Mouse (Mus musculus) embryonic facial prominence, embryonic 10.5 days (tissue): ENCODE data around the gene Olfr419. TPM values are rescaled to one million over a fixed set of nuclear protein-coding genes. Genes with fewer than 3 reads are reported as not detected.

ENCODE experiments used
- DNase-seq: peaks from one replicate; pipeline ENCODE4 v3.0.0-alpha.2; 2017; ENCODE audit warnings: low spot score
- H3K27ac ChIP-seq: fragments of 300-500 bp; sonication (generic); replicated peaks from 2 replicates; pipeline ENCODE4 v1.5.1; 2016; ENCODE audit warnings: mild to moderate bottlenecking
- H3K27me3 ChIP-seq: fragments of 300-500 bp; sonication (generic); replicated peaks from 2 replicates; pipeline ENCODE4 v1.6.1; 2016; ENCODE audit warnings: low read depth, mild to moderate bottlenecking; ENCODE audit not compliant: poor library complexity, severe bottlenecking
- H3K36me3 ChIP-seq: fragments of 300-500 bp; sonication (generic); replicated peaks from 2 replicates; pipeline ENCODE4 v1.6.1; 2016; ENCODE audit warnings: mild to moderate bottlenecking, moderate library complexity
- H3K4me1 ChIP-seq: fragments of 300-500 bp; sonication (generic); 2 replicates; pipeline ENCODE4 v1.6.1; 2016
- H3K4me3 ChIP-seq: fragments of 300-500 bp; sonication (generic); 2 replicates; pipeline ENCODE4 v1.5.1; 2016; ENCODE audit warnings: mild to moderate bottlenecking, moderate library complexity
- H3K9me3 ChIP-seq: fragments of 300-500 bp; sonication (generic); 2 replicates; pipeline ENCODE4 v1.6.1; 2016; ENCODE audit warnings: mild to moderate bottlenecking
- WGBS: fragments of 180-500 bp; shearing (Covaris S2); methylation state at CpG from one replicate; pipeline ENCODE4 v1.1.7; 2016; 5-methylcytosine and 5-hydroxymethylcytosine counted together
- polyA plus RNA-seq: library from polyadenylated mRNA; unstranded; fragments of >200 nt; fragmentation: Nextera tagmentation; extraction: Ambion mirVana; gene quantifications from 2 replicates; pipeline ENCODE4 v1.2.1, GENCODE M21; 2016

The Olfr419 gene
- polyA plus RNA-seq, result 0.05 TPM in 1 of 2 replicates, not detected in the other

DNA sequence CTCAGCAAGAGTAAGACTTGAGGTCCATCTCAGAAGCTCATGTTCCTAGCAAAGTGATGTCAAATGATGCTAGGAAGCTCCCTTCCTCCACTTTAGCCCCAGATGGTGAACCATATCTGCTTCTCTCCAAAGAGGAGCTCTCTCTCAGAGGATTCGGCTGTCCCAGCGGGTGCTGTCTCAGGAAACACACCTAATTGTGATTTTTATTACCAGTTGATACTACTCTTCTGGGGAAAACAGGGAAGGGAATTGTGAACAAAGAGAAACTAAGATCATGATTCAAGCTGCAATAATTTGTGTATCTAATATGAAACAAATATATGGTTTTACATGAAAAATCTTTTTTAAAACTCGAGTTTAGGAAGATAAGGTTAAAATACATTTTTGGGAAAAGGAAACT is at the start of gene Olfr419:
Gene Olfr419, minus strand, starts transcription at position 101 of the 400 bp plus-strand sequence.
- Histone ChIP-seq H3K9me3 (no peaks in the 10 kb centered on the region), H3K36me3 (no peaks in the 10 kb centered on the region), H3K27ac (no peak within 1 kb of the TSS), H3K4me1 (no peaks in the 10 kb centered on the region), H3K27me3 (no peaks in the 10 kb centered on the region), H3K4me3 (no peak within 1 kb of the TSS)
- WGBS, result 79% methylated on average over 3 of the region's 3 CpGs
- no peak for DNase-seq

DNA sequence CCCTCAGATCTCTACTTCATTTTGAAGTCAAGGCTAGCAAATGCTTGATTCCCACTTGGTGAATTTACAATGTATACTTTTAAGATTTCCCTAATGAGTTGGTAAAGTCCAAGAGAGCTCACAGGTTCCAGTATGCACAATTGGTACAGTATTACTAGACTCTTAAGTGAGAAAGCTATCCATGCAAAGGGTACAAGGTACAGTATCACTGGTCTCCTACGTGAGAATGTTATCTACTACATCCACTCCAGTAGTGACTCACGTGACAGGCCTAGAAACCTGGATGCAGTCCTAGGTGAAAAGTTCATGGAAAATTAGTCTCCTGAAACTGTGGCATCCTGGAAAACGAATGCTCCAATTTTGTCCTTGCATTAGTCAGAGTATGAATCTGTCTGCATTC is 18.8 kb upstream of the Olfr419 start:
- H3K4me3 ChIP-seq, result no peak overlapping the region
- no peaks in the 10 kb centered on the region for H3K4me1 ChIP-seq
- no peaks in the 10 kb centered on the region for H3K36me3 ChIP-seq
- DNase-seq, result no peak
- H3K27ac ChIP-seq, result no peak overlapping the region
- no peaks in the 10 kb centered on the region for H3K9me3 ChIP-seq
- 86% methylated on average over 3 of the region's 3 CpGs for WGBS
- no peaks in the 10 kb centered on the region for H3K27me3 ChIP-seq

DNA sequence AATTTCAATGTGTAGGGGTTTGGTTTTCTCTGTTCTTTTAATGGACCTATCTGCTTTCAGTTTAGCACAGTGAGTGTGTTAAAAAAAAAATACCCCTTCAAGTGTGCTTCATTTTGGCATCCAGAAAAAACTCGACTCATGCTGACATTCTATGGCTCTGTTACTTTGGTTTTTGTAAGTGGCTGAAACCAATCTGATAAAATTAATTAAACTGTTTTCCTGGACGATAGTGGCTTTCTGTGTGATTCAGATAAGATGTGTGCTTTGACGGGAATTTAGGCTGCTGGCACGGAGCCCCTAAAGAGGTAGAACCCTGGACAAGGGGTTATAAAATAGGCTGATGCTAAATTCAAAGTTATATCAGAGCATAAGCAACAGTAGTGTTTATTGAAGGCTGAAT is 17.3 kb upstream of the Olfr419 start:
- Histone ChIP-seq H3K36me3 (no peaks in the 10 kb centered on the region), H3K4me1 (no peaks in the 10 kb centered on the region), H3K9me3 (no peaks in the 10 kb centered on the region), H3K27me3 (no peaks in the 10 kb centered on the region), H3K27ac (no peak overlapping the region), H3K4me3 (no peak overlapping the region)
- no peak for DNase-seq
- WGBS, result 84% methylated on average over 4 of the region's 4 CpGs

DNA sequence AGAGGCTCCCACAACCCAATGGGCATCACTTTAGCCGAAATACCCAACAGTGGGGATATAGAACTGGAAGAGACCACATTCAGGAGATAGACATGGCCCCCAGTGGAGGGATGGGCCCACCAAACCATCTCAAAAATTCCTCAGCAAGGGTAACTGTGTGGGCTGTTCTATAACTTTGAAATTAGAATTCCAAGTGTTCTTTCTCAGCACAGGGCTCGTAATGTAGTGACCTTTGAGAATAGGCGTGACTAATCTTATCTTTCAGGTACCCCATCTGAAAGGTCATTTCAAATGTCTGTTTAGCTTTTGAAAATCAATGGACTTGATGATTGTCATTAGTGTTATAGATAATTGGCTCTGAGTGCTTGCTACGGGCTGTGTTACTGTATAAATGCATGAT is 16.0 kb upstream of the Olfr419 start:
- Histone ChIP-seq H3K9me3 (no peaks in the 10 kb centered on the region), H3K36me3 (no peaks in the 10 kb centered on the region), H3K4me1 (no peaks in the 10 kb centered on the region), H3K27me3 (no peaks in the 10 kb centered on the region), H3K4me3 (no peak overlapping the region), H3K27ac (no peak overlapping the region)
- DNase-seq, result no peak
- WGBS, result 84% methylated on average over 4 of the region's 4 CpGs

DNA sequence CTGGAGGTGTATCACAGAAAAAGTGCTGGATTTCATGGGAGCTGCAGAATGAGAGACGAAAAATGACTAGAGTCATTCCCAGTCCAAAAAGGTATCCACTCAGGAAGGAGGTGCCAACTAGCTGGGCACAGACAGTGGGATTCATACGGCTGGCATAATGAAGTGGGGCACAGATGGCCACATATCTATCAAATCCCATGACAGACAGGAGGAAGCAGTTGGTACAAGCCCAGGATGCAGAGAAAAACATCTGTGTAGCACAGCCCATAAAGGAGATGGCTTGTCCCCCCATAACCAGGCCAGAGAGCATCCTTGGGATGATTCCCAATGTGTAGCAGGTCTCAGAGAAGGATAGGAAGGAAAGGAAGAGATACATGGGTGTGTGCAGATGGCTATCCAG is 1.5 kb downstream of the Olfr419 start:
- no peaks in the 10 kb centered on the region for H3K9me3 ChIP-seq
- no peaks in the 10 kb centered on the region for H3K4me1 ChIP-seq
- no peak for DNase-seq
- H3K27me3 ChIP-seq, result no peaks in the 10 kb centered on the region
- no peak overlapping the region for H3K4me3 ChIP-seq
- no peaks in the 10 kb centered on the region for H3K36me3 ChIP-seq
- H3K27ac ChIP-seq, result no peak overlapping the region
- whole genome bisulfite sequencing, result 84% methylated on average over 2 of the region's 2 CpGs

DNA sequence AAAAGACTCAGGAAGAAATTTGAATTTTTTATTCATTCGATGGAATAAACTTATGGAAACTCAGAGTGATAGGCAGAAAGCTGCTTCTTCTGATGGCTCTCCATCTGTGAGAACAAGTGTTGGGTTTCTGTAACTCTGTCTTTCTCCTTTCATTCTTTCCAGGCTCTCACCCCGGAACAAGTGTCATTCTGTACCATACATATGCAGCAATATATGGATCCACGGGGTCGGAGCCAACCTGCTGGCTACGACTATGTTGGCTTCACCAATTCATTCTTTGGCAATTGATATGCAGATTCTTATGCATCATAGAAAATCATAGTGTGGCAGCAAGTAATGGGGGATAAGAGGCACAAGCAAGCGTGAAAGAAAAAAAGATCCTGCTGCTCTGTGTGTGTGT is 4.7 kb downstream of the Olfr419 start:
- no peak overlapping the region for H3K4me3 ChIP-seq
- no peak for DNase-seq

DNA sequence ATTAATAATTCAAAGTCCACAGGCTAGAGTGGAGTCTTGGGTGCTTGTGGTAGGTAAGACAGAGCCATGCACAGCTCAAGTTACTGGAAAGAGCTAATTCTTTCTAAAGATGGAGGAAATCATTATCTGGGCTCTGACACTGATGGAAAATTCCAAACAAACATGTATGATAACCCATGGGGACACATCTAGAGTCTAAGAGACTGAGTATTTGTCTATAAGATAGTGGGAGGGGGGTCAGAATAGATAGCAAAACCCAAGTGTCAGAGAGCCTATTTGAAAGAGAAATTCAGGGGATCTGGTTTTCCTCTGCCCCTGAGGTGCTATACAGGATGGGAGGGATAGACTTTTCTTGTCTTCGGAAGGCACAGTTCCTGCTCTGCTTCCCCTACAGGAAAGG is 5.8 kb downstream of the Olfr419 start:
- H3K27ac ChIP-seq, result no peak overlapping the region

More for the DNA sequence above, 4.7 kb downstream of the Olfr419 start:
- Histone ChIP-seq H3K9me3 (no peaks in the 10 kb centered on the region), H3K27ac (no peak overlapping the region), H3K36me3 (no peaks in the 10 kb centered on the region), H3K27me3 (no peaks in the 10 kb centered on the region), H3K4me1 (no peaks in the 10 kb centered on the region)
- WGBS, result 90% methylated on average over 6 of the region's 6 CpGs

DNA sequence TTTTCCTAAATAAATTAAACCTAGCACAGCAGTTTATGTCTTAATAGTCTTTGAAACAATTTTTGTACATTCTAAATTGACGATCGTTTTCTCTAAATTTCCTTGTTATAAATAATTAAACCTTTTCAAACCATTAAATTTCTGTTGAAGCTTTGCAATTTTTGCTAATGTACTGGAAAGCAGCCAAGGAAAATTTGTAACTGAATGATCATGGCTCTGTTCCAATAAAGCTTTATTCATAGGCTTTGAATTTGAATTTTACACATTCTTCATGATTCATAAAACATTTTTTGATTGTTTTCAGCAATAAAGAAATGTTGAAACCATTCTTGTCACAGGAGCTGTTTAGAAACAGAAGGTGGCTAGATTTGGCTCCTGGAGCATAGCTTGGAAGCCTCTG is 7.2 kb downstream of the Olfr419 start:
- Histone ChIP-seq H3K4me1 (no peaks in the 10 kb centered on the region), H3K27me3 (no peaks in the 10 kb centered on the region), H3K9me3 (no peaks in the 10 kb centered on the region), H3K4me3 (no peak overlapping the region), H3K36me3 (no peaks in the 10 kb centered on the region), H3K27ac (no peak overlapping the region)
- no peak for DNase-seq
- whole genome bisulfite sequencing, result 93% methylated on average over 2 of the region's 2 CpGs

More for the DNA sequence above, 5.8 kb downstream of the Olfr419 start:
- no peaks in the 10 kb centered on the region for H3K36me3 ChIP-seq
- DNase-seq, result no peak
- H3K9me3 ChIP-seq, result no peaks in the 10 kb centered on the region
- 85% methylated on average over 1 of the region's 1 CpGs for WGBS
- no peak overlapping the region for H3K4me3 ChIP-seq
- no peaks in the 10 kb centered on the region for H3K4me1 ChIP-seq
- no peaks in the 10 kb centered on the region for H3K27me3 ChIP-seq

DNA sequence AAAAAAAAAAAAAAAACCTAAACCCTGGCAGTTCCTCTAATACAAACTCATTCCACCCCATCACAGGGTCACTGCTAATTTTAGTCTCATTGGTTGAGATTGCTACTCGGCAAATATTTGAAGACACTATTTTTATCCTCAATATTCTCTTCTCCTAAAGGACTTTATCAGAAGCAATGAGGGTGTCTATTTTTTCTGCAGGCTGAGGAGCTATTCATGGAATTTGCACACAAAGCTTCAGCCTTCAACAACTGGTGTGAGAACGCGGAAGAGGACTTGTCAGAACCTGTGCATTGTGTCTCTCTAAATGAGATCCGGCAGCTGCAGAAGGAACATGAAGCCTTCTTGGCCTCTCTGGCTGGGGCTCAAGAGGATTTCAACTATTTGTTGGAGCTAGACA is 11.9 kb downstream of the Olfr419 start:
- no peaks in the 10 kb centered on the region for H3K27me3 ChIP-seq
- no peaks in the 10 kb centered on the region for H3K9me3 ChIP-seq
- 87% methylated on average over 4 of the region's 4 CpGs for WGBS
- DNase-seq, result no peak
- no peaks in the 10 kb centered on the region for H3K36me3 ChIP-seq
- no peak overlapping the region for H3K4me3 ChIP-seq
- no peak overlapping the region for H3K27ac ChIP-seq
- H3K4me1 ChIP-seq, result no peaks in the 10 kb centered on the region

DNA sequence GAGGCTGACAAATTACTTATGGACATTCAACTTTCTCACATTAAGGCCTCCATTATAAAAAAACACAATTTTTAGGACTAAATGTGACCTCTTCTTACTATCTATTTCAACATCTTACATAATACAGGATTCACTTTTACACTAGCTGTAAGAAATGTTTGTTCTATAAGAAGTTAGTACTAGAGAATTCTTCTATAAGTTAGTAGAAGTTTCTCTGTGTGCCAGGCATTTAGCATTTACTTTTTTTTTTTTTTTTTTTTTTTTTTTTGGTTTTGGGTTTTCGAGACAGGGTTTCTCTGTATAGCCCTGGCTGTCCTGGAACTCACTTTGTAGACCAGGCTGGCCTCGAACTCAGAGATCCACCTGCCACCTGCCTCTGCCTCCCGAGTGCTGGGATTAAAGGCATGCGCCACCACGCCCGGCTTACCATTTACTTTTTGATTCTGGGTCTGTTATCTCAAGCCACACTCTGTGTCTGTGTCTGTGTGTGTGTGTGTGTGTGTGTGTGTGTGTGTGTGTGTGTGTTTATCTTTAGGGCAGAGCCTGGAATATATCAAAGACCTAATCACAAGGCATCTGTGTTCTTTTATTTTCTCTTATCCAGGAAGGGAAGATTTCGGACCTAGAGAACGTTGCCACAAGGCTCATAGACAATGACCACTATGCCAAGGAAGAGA is 35.2 kb downstream of the Olfr419 start:
- no peak for DNase-seq
- WGBS, result 89% methylated on average over 8 of the region's 8 CpGs
- Histone ChIP-seq H3K4me3 (no peak overlapping the region), H3K4me1 (no peaks in the 10 kb centered on the region), H3K27me3 (no peaks in the 10 kb centered on the region), H3K36me3 (no peaks in the 10 kb centered on the region), H3K9me3 (no peaks in the 10 kb centered on the region), H3K27ac (no peak overlapping the region)

DNA sequence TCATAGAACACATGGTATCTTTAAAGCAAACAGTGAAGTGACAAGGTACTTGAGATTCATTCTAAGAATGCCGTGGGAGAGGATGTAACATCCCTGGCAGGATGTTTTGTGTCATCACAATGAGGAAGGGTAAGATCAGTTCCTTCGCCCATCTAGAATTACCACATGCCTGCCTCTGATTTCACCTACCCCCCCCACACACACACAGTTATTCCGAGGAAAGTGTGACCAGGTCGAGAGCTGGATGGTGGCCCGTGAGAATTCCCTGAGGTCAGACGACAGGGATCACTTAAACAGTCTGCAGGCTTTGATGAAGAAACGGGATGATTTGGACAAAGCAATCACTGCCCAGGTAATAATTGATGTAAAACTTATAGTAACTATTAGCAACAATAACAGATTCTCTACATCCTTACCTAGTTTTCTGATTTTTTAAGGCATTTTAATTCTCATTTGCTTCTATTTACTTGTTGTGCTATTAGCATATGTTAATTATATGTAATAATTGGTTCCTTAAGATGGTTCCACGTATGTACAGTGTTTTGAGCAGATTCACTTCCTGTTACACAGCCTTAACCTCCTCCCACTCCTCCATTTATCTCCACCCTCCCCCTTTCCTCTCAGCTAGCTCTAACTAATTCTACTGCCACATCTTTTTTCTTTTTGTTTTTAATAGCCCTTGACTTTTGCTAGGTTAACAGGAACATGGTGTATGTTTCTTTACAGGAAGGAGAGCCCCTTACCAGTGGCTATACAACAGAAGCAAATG is 36.4 kb downstream of the Olfr419 start:
- Histone ChIP-seq H3K4me3 (no peak overlapping the region), H3K27ac (no peak overlapping the region), H3K27me3 (no peaks in the 10 kb centered on the region), H3K9me3 (no peaks in the 10 kb centered on the region), H3K4me1 (no peaks in the 10 kb centered on the region), H3K36me3 (no peaks in the 10 kb centered on the region)
- DNase-seq, result no peak
- 70% methylated on average over 8 of the region's 8 CpGs for WGBS

DNA sequence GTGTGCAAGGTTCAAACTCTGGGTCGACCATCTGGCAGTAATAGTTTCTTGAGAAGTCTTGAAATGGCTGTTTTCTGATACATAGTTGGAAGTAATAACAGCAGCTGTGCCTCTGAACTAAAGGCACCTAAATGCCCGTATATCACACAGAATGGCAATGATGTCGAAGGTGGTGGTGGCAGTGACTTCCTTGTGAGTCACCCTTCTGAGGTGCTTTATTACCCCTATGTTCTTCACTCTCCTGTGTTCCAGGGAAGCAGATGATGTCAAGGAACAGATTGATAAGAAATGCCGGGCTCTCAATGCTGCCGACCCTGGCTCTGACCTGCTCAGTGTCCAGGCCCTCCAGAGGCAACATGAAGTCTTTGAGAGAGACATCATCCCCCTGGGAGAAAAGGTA is 39.6 kb downstream of the Olfr419 start:
- DNase-seq, result no peak
- 88% methylated on average over 5 of the region's 5 CpGs for WGBS
- no peaks in the 10 kb centered on the region for H3K36me3 ChIP-seq
- H3K4me3 ChIP-seq, result no peak overlapping the region
- no peaks in the 10 kb centered on the region for H3K9me3 ChIP-seq
- H3K4me1 ChIP-seq, result no peaks in the 10 kb centered on the region
- no peak overlapping the region for H3K27ac ChIP-seq
- no peaks in the 10 kb centered on the region for H3K27me3 ChIP-seq

DNA sequence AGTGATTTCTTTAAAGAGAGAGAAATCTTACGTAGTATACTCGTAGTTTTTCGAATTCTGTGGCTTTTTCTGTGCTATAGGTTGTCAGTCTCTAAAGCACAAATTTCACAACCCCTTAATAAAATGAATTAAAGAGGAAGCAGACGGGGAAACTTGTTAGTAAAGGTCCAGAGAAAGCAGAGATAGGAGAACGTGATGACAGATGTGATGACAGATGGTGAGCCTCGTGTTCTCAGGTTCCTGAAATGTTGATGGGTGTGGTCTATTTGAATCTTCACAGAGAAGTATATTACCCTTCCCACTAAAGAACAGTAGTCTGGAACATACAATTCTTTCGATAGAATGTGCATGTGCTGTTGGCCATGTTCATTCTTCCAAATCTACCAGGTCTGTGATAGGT is 47.2 kb downstream of the Olfr419 start:
- H3K27ac ChIP-seq, result no peak overlapping the region
- H3K27me3 ChIP-seq, result no peaks in the 10 kb centered on the region
- H3K4me3 ChIP-seq, result no peak overlapping the region
- DNase-seq, result no peak
- no peaks in the 10 kb centered on the region for H3K4me1 ChIP-seq
- no peaks in the 10 kb centered on the region for H3K36me3 ChIP-seq
- no peaks in the 10 kb centered on the region for H3K9me3 ChIP-seq
- 79% methylated on average over 7 of the region's 7 CpGs for WGBS
